ENCODE assay signal across 11 mouse cellular contexts in genomic region chr17:24170729-24171128, GRCm38 (mm10). TPM values are rescaled to one million over a fixed set of nuclear protein-coding genes. Genes with fewer than 3 reads are reported as not detected.
A peak's percentile ranks its signal among the peaks of the same experiment; 100 is the strongest.
DNase-seq lines count a peak whose midpoint lies in the region; ATAC-seq and TF ChIP-seq lines count a peak whose summit lies in the region.
"Had no signal": no experiment of that assay in that cellular context is flagged by ENCODE, and none has a peak within 500 bp of the region (broad histone marks: within the 10 kb centered on the region; RNA-seq: fewer than 3 reads in every experiment).

No protein-coding gene starts in this region.

- no peak for DNase-seq in kidney, adult 2 months
- DNase-seq in kidney, postnatal 25 days, result no peak
- no peak for DNase-seq in ES-E14 (ENCODE audit: low read depth, low spot score)
- DNase-seq in liver, embryonic 14.5 days (ENCODE audit: low read depth in 3 of 3, low spot score in 3 of 3), result no peak
- no peak for DNase-seq in cerebellum, postnatal 4 days (ENCODE audit: low spot score in 2 of 2)
- DNase-seq in urinary bladder, postnatal 14 days (ENCODE audit: low spot score), result no peak
- DNase-seq: embryo, embryonic 11 days; forebrain, postnatal 0 days; kidney, adult 9 months had no signal

- H3K4me3 ChIP-seq in kidney, adult 2 months (ENCODE audit: insufficient read depth, low read depth, low read length), result no peak overlapping the region
- peak overlapping the region; percentile 92 for H3K4me3 ChIP-seq in E14TG2a.4 (replicated peaks; ENCODE audit: low read length)
- peak overlapping the region in 1 of 2 experiments; percentile 89; a peak in 1 of 4 replicates for H3K4me3 ChIP-seq in ES-E14 (ENCODE audit: insufficient read depth in 1 of 2, low read depth in 1 of 2, low read length in 2 of 2, poor library complexity in 1 of 2, severe bottlenecking in 1 of 2)
- H3K4me3 ChIP-seq in liver, embryonic 14.5 days (ENCODE audit: insufficient read depth in 1 of 2, low read depth in 2 of 2, low read length in 2 of 2), result no peak overlapping the region

- ATAC-seq in liver, embryonic 14.5 days (ENCODE audit: insufficient read depth), result no peak
- ATAC-seq: forebrain, postnatal 0 days had no signal

- H3K9me3 ChIP-seq in E14TG2a.4 (ENCODE audit: low read length), result no peaks in the 10 kb centered on the region
- no peaks in the 10 kb centered on the region for H3K9me3 ChIP-seq in ES-E14 (ENCODE audit: control insufficient read depth, insufficient read depth, low read depth, low read length)
- no peaks in the 10 kb centered on the region for H3K9me3 ChIP-seq in liver, embryonic 14.5 days (ENCODE audit: control insufficient read depth, low read length)

- in situ Hi-C loops in ES-E14 (cut with MboI; ENCODE audit: low sequenced_read_pairs in 2 of 2, unreplicated experiment in 2 of 2), result no loop called here

- H3K27me3 ChIP-seq in kidney, adult 2 months (replicated peaks; ENCODE audit: control insufficient read depth, insufficient read depth, low read length), result no peaks in the 10 kb centered on the region
- no peaks in the 10 kb centered on the region for H3K27me3 ChIP-seq in E14TG2a.4 (ENCODE audit: insufficient read depth, low read length)
- no peaks in the 10 kb centered on the region for H3K27me3 ChIP-seq in liver, embryonic 14.5 days (ENCODE audit: control insufficient read depth, insufficient read depth, low read length)

- no peak for TF ChIP-seq CTCF in kidney, adult 2 months (conservative IDR thresholded peaks at IDR 0.05; ENCODE audit: insufficient read depth, insufficient read length, low read depth, low read length)
- TF ChIP-seq CTCF in E14TG2a.4 (conservative IDR thresholded peaks at IDR 0.05; ENCODE audit: low read length), result no peak
- TF ChIP-seq CTCF in liver, embryonic 14.5 days (IDR thresholded peaks at IDR 0.05; ENCODE audit: low read depth), result no peak

- H3K4me1 ChIP-seq in kidney, adult 2 months (ENCODE audit: control insufficient read depth, insufficient read depth, low read length), result peaks cover 12% of the 10 kb centered on the region
- H3K4me1 ChIP-seq in E14TG2a.4 (replicated peaks; ENCODE audit: low read depth, low read length) (peaks cover 59% of the 10 kb centered on the region), ES-E14 (ENCODE audit: control insufficient read depth in 2 of 2, insufficient read depth in 2 of 2, low read length in 2 of 2, poor library complexity in 1 of 2) (peaks cover 8 to 14% of the 10 kb centered on the region in 2 experiments; a peak in 3 of 4 replicates)
- H3K4me1 ChIP-seq in liver, embryonic 14.5 days (replicated peaks; ENCODE audit: control insufficient read depth in 2 of 2, insufficient read depth in 2 of 2, low read length in 1 of 2), result peaks cover 14 to 23% of the 10 kb centered on the region in 2 experiments

- H3K9ac ChIP-seq in ES-E14 (ENCODE audit: insufficient read depth, low read depth, low read length, poor library complexity, severe bottlenecking), result peak overlapping the region; percentile 97; the same call in 1 of the 2 replicates
- H3K9ac ChIP-seq in liver, embryonic 14.5 days (replicated peaks), result no peak overlapping the region
- H3K9ac ChIP-seq: forebrain, postnatal 0 days had no signal

- no peak for TF ChIP-seq POLR2A in kidney, adult 2 months (IDR thresholded peaks at IDR 0.05; ENCODE audit: low read depth, low read length)

- peak overlapping the region; percentile 100; the same call in 1 of the 2 replicates for H3K27ac ChIP-seq in kidney, adult 2 months (ENCODE audit: insufficient read depth, low read depth, low read length)
- no peak overlapping the region; the same call in 1 of the 2 replicates for H3K27ac ChIP-seq in ES-E14 (ENCODE audit: insufficient read depth, low read depth, low read length, poor library complexity, severe bottlenecking)
- peak overlapping the region; percentile 27; the same call in 1 of the 2 replicates for H3K27ac ChIP-seq in liver, embryonic 14.5 days

- WGBS in kidney, adult 2 months, result 72% methylated on average over 5 of the region's 5 CpGs
- WGBS in liver, embryonic 14.5 days (ENCODE audit: insufficient replicate concordance), result 47% methylated on average over 5 of the region's 5 CpGs

- H3K36me3 ChIP-seq in kidney, adult 2 months (ENCODE audit: control insufficient read depth, insufficient read depth, low read length), result no peaks in the 10 kb centered on the region
- H3K36me3 ChIP-seq in E14TG2a.4 (ENCODE audit: insufficient read depth, low read length), result peaks cover 24% of the 10 kb centered on the region
- peaks cover 15% of the 10 kb centered on the region for H3K36me3 ChIP-seq in ES-E14 (ENCODE audit: control insufficient read depth, insufficient read depth, low read length, poor library complexity, severe bottlenecking)
- peaks cover 14% of the 10 kb centered on the region for H3K36me3 ChIP-seq in liver, embryonic 14.5 days (replicated peaks; ENCODE audit: control insufficient read depth, insufficient read depth, low read depth)

- peak overlapping the region; percentile 82 for H3K4me2 ChIP-seq in liver, embryonic 14.5 days (ENCODE audit: low read depth)

- TF ChIP-seq EP300 in liver, embryonic 14.5 days (IDR thresholded peaks at IDR 0.05; ENCODE audit: low read depth), result no peak

TF ChIP-seq in ES-E14, 5 proteins besides CTCF, POLR2A, EP300 and RAD21:
- TF ChIP-seq HCFC1 (IDR thresholded peaks at IDR 0.05; ENCODE audit: borderline replicate concordance, insufficient read depth, low read length) (no peak), MAFK (IDR thresholded peaks at IDR 0.05; ENCODE audit: insufficient read depth, low read depth, low read length) (no peak), ZC3H11A (IDR thresholded peaks at IDR 0.05; ENCODE audit: borderline replicate concordance, low read depth, low read length) (no peak), CHD2 (IDR thresholded peaks at IDR 0.05; ENCODE audit: low read depth, low read length) (no peak), ZNF384 (IDR thresholded peaks at IDR 0.05; ENCODE audit: low read depth, low read length) (no peak)

RNA-seq across cellular contexts. Expression of gene Atp6v0c, which starts 1.2 kb away (rescaled TPM):
- polyA plus RNA-seq in kidney, adult 2 months (2012; rRNA removed), result 2,489 and 2,561 TPM in 2 replicates
- total RNA-seq in ES-E14 (2012; rRNA removed), result 129 and 159 TPM in 2 replicates
- polyA plus RNA-seq in liver, embryonic 14.5 days (2012; rRNA removed), result 236 and 271 TPM in 2 replicates
- polyA plus RNA-seq in liver, embryonic 14.5 days (2014; fragmentation: Nextera tagmentation; extraction: Ambion mirVana), result 326 and 346 TPM in 2 replicates

RNA-seq across cellular contexts. Expression of gene Amdhd2, which starts 7.2 kb away (rescaled TPM):
- 124 and 136 TPM in 2 replicates for polyA plus RNA-seq in kidney, adult 2 months (2012; rRNA removed)
- 28.5 and 35.3 TPM in 2 replicates for total RNA-seq in ES-E14 (2012; rRNA removed)
- polyA plus RNA-seq in liver, embryonic 14.5 days (2012; rRNA removed), result 11.6 and 12.7 TPM in 2 replicates
- polyA plus RNA-seq in liver, embryonic 14.5 days (2014; fragmentation: Nextera tagmentation; extraction: Ambion mirVana), result 17.6 and 21.7 TPM in 2 replicates

RNA-seq across cellular contexts. Expression of gene Pdpk1, which starts 20.0 kb away (rescaled TPM):
- polyA plus RNA-seq in kidney, adult 2 months (2012; rRNA removed), result 17.1 and 19.4 TPM in 2 replicates
- 25.6 and 26.7 TPM in 2 replicates for total RNA-seq in ES-E14 (2012; rRNA removed)
- polyA plus RNA-seq in liver, embryonic 14.5 days (2012; rRNA removed), result 8.5 and 9.7 TPM in 2 replicates
- polyA plus RNA-seq in liver, embryonic 14.5 days (2014; fragmentation: Nextera tagmentation; extraction: Ambion mirVana), result 24.5 and 25.5 TPM in 2 replicates

RNA-seq across cellular contexts. Expression of gene Tbc1d24, which starts 34.6 kb away (rescaled TPM):
- polyA plus RNA-seq in kidney, adult 2 months (2012; rRNA removed), result 14.4 and 15.0 TPM in 2 replicates
- total RNA-seq in ES-E14 (2012; rRNA removed), result 14.1 and 20.4 TPM in 2 replicates
- polyA plus RNA-seq in liver, embryonic 14.5 days (2012; rRNA removed), result 14.1 TPM in 2 replicates
- polyA plus RNA-seq in liver, embryonic 14.5 days (2014; fragmentation: Nextera tagmentation; extraction: Ambion mirVana), result 4.9 and 5.4 TPM in 2 replicates

RNA-seq across cellular contexts. Expression of gene Ntn3, which starts 38.6 kb away (rescaled TPM):
- 0.72 and 1.2 TPM in 2 replicates for polyA plus RNA-seq in kidney, adult 2 months (2012; rRNA removed)
- 2.7 and 4.1 TPM in 2 replicates for total RNA-seq in ES-E14 (2012; rRNA removed)
- polyA plus RNA-seq in liver, embryonic 14.5 days (2012; rRNA removed), result 0.59 and 0.64 TPM in 2 replicates
- polyA plus RNA-seq in liver, embryonic 14.5 days (2014; fragmentation: Nextera tagmentation; extraction: Ambion mirVana), result 0.45 and 0.69 TPM in 2 replicates
- total RNA-seq: neutrophil, adult 5-6 weeks had no signal
